Mouse (Mus musculus) forebrain, embryonic 12.5 days (tissue): ENCODE data around the gene Cd300lg. TPM values are rescaled to one million over a fixed set of nuclear protein-coding genes. Genes with fewer than 3 reads are reported as not detected.

Source experiments
- ATAC-seq: fragments of 200-750 bp; cut with Nextera tagmentation; 2 replicates; pipeline ENCODE4 v1.8.0; 2017; ENCODE audit warnings: moderate TSS enrichment; ENCODE audit not compliant: low FRiP score
- H3K27ac ChIP-seq: fragments of 300-500 bp; sonication (generic); 2 replicates; pipeline ENCODE4 v1.5.1; 2016; ENCODE audit warnings: mild to moderate bottlenecking
- H3K27me3 ChIP-seq: fragments of 300-500 bp; sonication (generic); 2 replicates; pipeline ENCODE4 v1.6.1; 2016; ENCODE audit warnings: mild to moderate bottlenecking
- H3K36me3 ChIP-seq: fragments of 300-500 bp; sonication (generic); replicated peaks from 2 replicates; pipeline ENCODE4 v1.6.1; 2016; ENCODE audit warnings: mild to moderate bottlenecking
- H3K4me1 ChIP-seq: fragments of 300-500 bp; sonication (generic); 2 replicates; pipeline ENCODE4 v1.6.1; 2016
- H3K4me2 ChIP-seq: fragments of 300-500 bp; sonication (generic); 2 replicates; pipeline ENCODE4 v1.6.1; 2016; ENCODE audit warnings: mild to moderate bottlenecking, moderate library complexity
- H3K4me3 ChIP-seq: fragments of 300-500 bp; sonication (generic); replicated peaks from 2 replicates; pipeline ENCODE4 v1.5.1; 2016; ENCODE audit warnings: mild to moderate bottlenecking
- H3K9ac ChIP-seq: fragments of 300-500 bp; sonication (generic); 2 replicates; pipeline ENCODE4 v1.6.1; 2016; ENCODE audit warnings: mild to moderate bottlenecking
- H3K9me3 ChIP-seq: fragments of 300-500 bp; sonication (generic); 2 replicates; pipeline ENCODE4 v1.6.1; 2016
- WGBS: fragments of 180-500 bp; shearing (Covaris S2); methylation state at CpG from one replicate; pipeline ENCODE4 v1.1.7; 2016; 5-methylcytosine and 5-hydroxymethylcytosine counted together
- polyA plus RNA-seq: library from polyadenylated mRNA; unstranded; fragments of >200 nt; fragmentation: Nextera tagmentation; extraction: Ambion mirVana; gene quantifications from 2 replicates; pipeline ENCODE4 v1.2.1, GENCODE M21; 2016

Cd300lg gene
- polyA plus RNA-seq = 0.17 and 0.23 TPM in 2 replicates

- Histone ChIP-seq H3K4me3 (no peak within 1 kb of the TSS), H3K27ac (no peak within 1 kb of the TSS), H3K9me3 (peaks cover 17% of the 10 kb centered on the region), H3K27me3 (0 out of 2 replicates have a peak, but pooled peaks cover 2% of the 10 kb centered on the region), H3K9ac (no peak within 1 kb of the TSS), H3K36me3 (no peaks in the 10 kb centered on the region), H3K4me1 (no peaks in the 10 kb centered on the region), H3K4me2 (no peak within 1 kb of the TSS)
- ATAC-seq = no peak
- WGBS = 62% methylated on average over 5 of the region's 5 CpGs
Observed at GRCm38 (mm10) chr11:102041350-102041949, at the start of gene Cd300lg. Cd300lg (plus strand) TSS chr11:102041509.

- WGBS = 84% methylated on average over 3 of the region's 3 CpGs
- no peak for ATAC-seq
Observed at GRCm38 (mm10) chr11:101991813-101992212, 49.5 kb upstream of the Cd300lg start.

GRCm38 (mm10) chr11:101992411-101992810, 48.9 kb upstream of the Cd300lg start:
- Histone ChIP-seq H3K27me3 (0 out of 2 replicates have a peak, but pooled peaks cover 6% of the 10 kb centered on the region), H3K4me3 (no peak overlapping the region), H3K4me2 (no peak overlapping the region), H3K9me3 (no peaks in the 10 kb centered on the region), H3K9ac (no peak overlapping the region), H3K27ac (no peak overlapping the region), H3K4me1 (no peaks in the 10 kb centered on the region), H3K36me3 (peaks cover 6% of the 10 kb centered on the region)
- no peak for ATAC-seq
- 88% methylated on average over 7 of the region's 7 CpGs for WGBS

More at GRCm38 (mm10) chr11:101991813-101992212, 49.5 kb upstream of the Cd300lg start:
- H3K4me3 ChIP-seq = no peak overlapping the region
- no peak overlapping the region for H3K9ac ChIP-seq
- H3K4me2 ChIP-seq = no peak overlapping the region
- 0 out of 2 replicates have a peak, but pooled peaks cover 3% of the 10 kb centered on the region for H3K4me1 ChIP-seq
- no peaks in the 10 kb centered on the region for H3K9me3 ChIP-seq
- H3K27me3 ChIP-seq = peaks cover 11% of the 10 kb centered on the region
- no peak overlapping the region for H3K27ac ChIP-seq
- H3K36me3 ChIP-seq = peaks cover 6% of the 10 kb centered on the region; the same call in 1 of the 2 replicates

GRCm38 (mm10) chr11:101994100-101994499, 47.2 kb upstream of the Cd300lg start:
- Histone ChIP-seq H3K27ac (no peak overlapping the region), H3K36me3 (peaks cover 6% of the 10 kb centered on the region), H3K4me2 (no peak overlapping the region), H3K4me3 (no peak overlapping the region), H3K9me3 (no peaks in the 10 kb centered on the region), H3K4me1 (no peaks in the 10 kb centered on the region), H3K27me3 (0 out of 2 replicates have a peak, but pooled peaks cover 6% of the 10 kb centered on the region), H3K9ac (no peak overlapping the region)
- 86% methylated on average over 8 of the region's 8 CpGs for WGBS
- no peak for ATAC-seq

- Histone ChIP-seq H3K9me3 (no peaks in the 10 kb centered on the region), H3K27ac (no peak overlapping the region), H3K9ac (no peak overlapping the region), H3K36me3 (peaks cover 15% of the 10 kb centered on the region), H3K4me2 (no peak overlapping the region), H3K27me3 (0 out of 2 replicates have a peak, but pooled peaks cover 6% of the 10 kb centered on the region), H3K4me1 (peaks cover 4% of the 10 kb centered on the region; the same call in 1 of the 2 replicates), H3K4me3 (no peak overlapping the region)
- WGBS = 91% methylated on average over 7 of the region's 7 CpGs
- no peak for ATAC-seq
Observed at GRCm38 (mm10) chr11:101995938-101996337, 45.4 kb upstream of the Cd300lg start.

- Histone ChIP-seq H3K36me3 (peaks cover 29% of the 10 kb centered on the region), H3K4me3 (no peak overlapping the region), H3K4me2 (no peak overlapping the region), H3K27me3 (no peaks in the 10 kb centered on the region), H3K4me1 (peaks cover 4% of the 10 kb centered on the region; the same call in 1 of the 2 replicates), H3K27ac (no peak overlapping the region), H3K9ac (no peak overlapping the region), H3K9me3 (no peaks in the 10 kb centered on the region)
- WGBS = 52% methylated on average over 5 of the region's 5 CpGs
- ATAC-seq = no peak
Observed at GRCm38 (mm10) chr11:101998258-101998657, 43.1 kb upstream of the Cd300lg start.

GRCm38 (mm10) chr11:101999466-101999865, 41.8 kb upstream of the Cd300lg start:
- H3K36me3 ChIP-seq = peaks cover 40% of the 10 kb centered on the region
- H3K9me3 ChIP-seq = no peaks in the 10 kb centered on the region
- H3K9ac ChIP-seq = no peak overlapping the region
- peaks cover 4% of the 10 kb centered on the region; the same call in 1 of the 2 replicates for H3K4me1 ChIP-seq
- H3K4me2 ChIP-seq = no peak overlapping the region
- no peaks in the 10 kb centered on the region for H3K27me3 ChIP-seq
- 62% methylated on average over 4 of the region's 4 CpGs for WGBS
- no peak overlapping the region for H3K4me3 ChIP-seq
- ATAC-seq = no peak
- no peak overlapping the region for H3K27ac ChIP-seq

- Histone ChIP-seq H3K4me2 (no peak overlapping the region), H3K4me1 (peaks cover 14% of the 10 kb centered on the region), H3K4me3 (no peak overlapping the region)
Observed at GRCm38 (mm10) chr11:102004251-102004650, 37.1 kb upstream of the Cd300lg start.

GRCm38 (mm10) chr11:102006271-102006670, 35.0 kb upstream of the Cd300lg start:
- peaks cover 28% of the 10 kb centered on the region for H3K4me1 ChIP-seq
- H3K9me3 ChIP-seq = no peaks in the 10 kb centered on the region
- H3K27me3 ChIP-seq = no peaks in the 10 kb centered on the region
- H3K4me3 ChIP-seq = no peak overlapping the region
- peaks cover 75% of the 10 kb centered on the region for H3K36me3 ChIP-seq
- ATAC-seq = no peak
- no peak overlapping the region for H3K4me2 ChIP-seq
- peak overlapping the region; percentile 46 for H3K27ac ChIP-seq
- 66% methylated on average over 9 of the region's 9 CpGs for WGBS
- H3K9ac ChIP-seq = 0 out of 2 replicates have a peak overlapping the region, but pooled peaks have one; percentile 36

More at GRCm38 (mm10) chr11:102004251-102004650, 37.1 kb upstream of the Cd300lg start:
- H3K27ac ChIP-seq = no peak overlapping the region
- no peaks in the 10 kb centered on the region for H3K27me3 ChIP-seq
- H3K9me3 ChIP-seq = no peaks in the 10 kb centered on the region
- no peak for ATAC-seq
- 91% methylated on average over 8 of the region's 8 CpGs for WGBS
- H3K9ac ChIP-seq = no peak overlapping the region
- H3K36me3 ChIP-seq = peaks cover 76% of the 10 kb centered on the region

- Histone ChIP-seq H3K4me1 (peaks cover 30% of the 10 kb centered on the region), H3K4me3 (no peak overlapping the region), H3K27me3 (no peaks in the 10 kb centered on the region), H3K36me3 (peaks cover 74% of the 10 kb centered on the region), H3K4me2 (no peak overlapping the region), H3K9me3 (no peaks in the 10 kb centered on the region), H3K9ac (0 out of 2 replicates have a peak overlapping the region, but pooled peaks have one; percentile 36), H3K27ac (peak overlapping the region; percentile 46; the same call in 1 of the 2 replicates)
- ATAC-seq = no peak
- WGBS = 89% methylated on average over 5 of the region's 5 CpGs
Observed at GRCm38 (mm10) chr11:102006688-102007087, 34.6 kb upstream of the Cd300lg start.

- H3K27ac ChIP-seq = no peak overlapping the region
- no peak overlapping the region for H3K4me3 ChIP-seq
- WGBS = 98% methylated on average over 8 of the region's 8 CpGs
- no peaks in the 10 kb centered on the region for H3K9me3 ChIP-seq
- peaks cover 30% of the 10 kb centered on the region for H3K4me1 ChIP-seq
- H3K27me3 ChIP-seq = no peaks in the 10 kb centered on the region
- no peak overlapping the region for H3K9ac ChIP-seq
- no peak overlapping the region for H3K4me2 ChIP-seq
- no peak for ATAC-seq
- H3K36me3 ChIP-seq = peaks cover 80% of the 10 kb centered on the region
Observed at GRCm38 (mm10) chr11:102008372-102008771, 32.9 kb upstream of the Cd300lg start.

- peak overlapping the region; percentile 92 for H3K27ac ChIP-seq
- no peaks in the 10 kb centered on the region for H3K9me3 ChIP-seq
- no peak overlapping the region for H3K4me3 ChIP-seq
- WGBS = 89% methylated on average over 15 of the region's 15 CpGs
- H3K27me3 ChIP-seq = no peaks in the 10 kb centered on the region
- peaks cover 30% of the 10 kb centered on the region for H3K4me1 ChIP-seq
- ATAC-seq = no peak
- no peak overlapping the region for H3K4me2 ChIP-seq
- peaks cover 81% of the 10 kb centered on the region for H3K36me3 ChIP-seq
- H3K9ac ChIP-seq = no peak overlapping the region
Observed at GRCm38 (mm10) chr11:102008954-102009637, 32.2 kb upstream of the Cd300lg start.
